Mouse (Mus musculus): ENCODE results near the gene Vamp2.

DNA sequence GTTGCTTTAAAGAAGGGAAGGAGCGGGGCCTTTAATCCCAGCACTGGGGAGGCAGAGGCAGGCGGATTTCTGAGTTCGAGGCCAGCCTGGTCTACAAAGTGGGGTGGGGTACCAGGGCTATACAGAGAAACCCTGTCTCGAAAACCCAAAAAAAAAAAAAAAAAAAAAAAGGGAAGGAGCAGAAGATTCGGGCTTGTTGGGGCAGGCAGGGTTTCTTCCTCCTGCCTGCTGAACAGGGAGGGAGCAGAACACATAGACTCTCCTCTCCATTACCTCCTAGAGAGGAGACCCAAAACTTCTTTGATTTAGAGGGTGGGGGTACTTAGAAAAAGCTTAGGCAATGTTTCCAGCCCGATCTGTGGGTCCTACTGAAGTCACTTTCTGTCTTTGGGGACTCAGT is 47.1 kb downstream of the Vamp2 start:
- TF ChIP-seq CTCF (IDR thresholded peaks at IDR 0.05; ENCODE audit: control insufficient read depth, insufficient read depth, insufficient read length) (no peak), CEBPB (IDR thresholded peaks at IDR 0.05; ENCODE audit: low read depth) (no peak), USF1 (IDR thresholded peaks at IDR 0.05; ENCODE audit: low read depth) (no peak), MYOD1 (IDR thresholded peaks at IDR 0.05; ENCODE audit: control insufficient read depth, insufficient read length, low read depth) (no peak), MAX (IDR thresholded peaks at IDR 0.05) (no peak)

All from C2C12 (cell line).